Mouse (Mus musculus): ENCODE measurements at regions not wholly inside any gene's neighbourhood (a gene's known extent, or its start where the extent isn't known, plus 50 kb on each side); places are given as distances from the start of the nearest gene placed in this dataset.
"Not testable (repeated sequence)": the region's sequence is repeated elsewhere in the genome, so short reads cannot be mapped to it uniquely, and the experiment has no call there.

DNA sequence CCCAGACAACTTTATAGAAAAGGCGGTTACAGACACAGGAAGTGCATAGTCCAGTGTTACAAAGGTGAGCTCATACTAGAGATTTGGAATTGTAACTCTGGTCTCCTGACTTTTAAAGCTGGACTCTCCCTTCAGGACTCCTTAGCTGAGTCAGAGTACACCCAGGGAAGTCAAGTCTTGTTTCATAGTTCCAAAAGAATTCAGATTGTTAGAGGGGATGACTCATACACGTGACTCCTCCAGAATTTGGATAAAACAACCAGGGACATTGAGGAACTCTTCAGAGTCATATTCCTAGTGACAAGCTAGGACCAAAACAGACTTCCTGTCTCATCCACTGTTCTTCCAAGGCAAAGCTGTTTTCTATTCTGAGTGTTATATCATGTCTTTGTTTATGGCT lies 132.8 kb upstream of the 1700056E22Rik start:
- Histone ChIP-seq H3K27me3 (replicated peaks; ENCODE audit: control insufficient read depth, insufficient read depth, low read length) (no peaks in the 10 kb centered on the region), H3K9ac (ENCODE audit: low read depth, low read length) (no peak overlapping the region), H3K4me2 (replicated peaks; ENCODE audit: low read depth) (no peak overlapping the region), H3K36me3 (ENCODE audit: control insufficient read depth, insufficient read depth) (no peaks in the 10 kb centered on the region), H3K27ac (ENCODE audit: low read depth, low read length) (no peak overlapping the region), H3K4me1 (replicated peaks; ENCODE audit: control insufficient read depth, insufficient read depth, low read length) (no peaks in the 10 kb centered on the region), H3K9me3 (ENCODE audit: control insufficient read depth) (no peaks in the 10 kb centered on the region), H3K4me3 (ENCODE audit: low read depth, low read length) (no peak overlapping the region)
- no peak for ATAC-seq
- TF ChIP-seq CTCF (IDR thresholded peaks at IDR 0.05; ENCODE audit: low read depth) = no peak
- WGBS = 73% methylated on average over 2 of the region's 2 CpGs

DNA sequence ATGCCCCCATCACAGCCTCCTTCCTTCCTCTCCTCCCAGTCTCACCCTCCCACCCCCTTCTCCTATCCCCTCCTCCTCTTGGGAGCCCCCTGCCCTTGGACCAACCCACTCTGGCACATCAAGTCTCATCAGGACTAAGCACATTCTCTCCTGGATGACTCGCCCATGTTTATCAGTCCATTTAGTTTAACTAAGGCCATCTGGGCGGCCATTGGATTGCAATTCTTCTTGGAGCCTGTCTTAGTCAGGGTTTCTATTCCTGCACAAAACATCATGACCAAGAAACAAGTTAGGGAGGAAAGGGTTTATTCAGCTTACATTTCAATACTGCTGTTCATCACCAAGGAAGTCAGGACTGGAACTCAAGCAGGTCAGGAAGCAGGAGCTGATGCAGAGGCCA lies 128.4 kb upstream of the 1700056E22Rik start:
- H3K27ac ChIP-seq (ENCODE audit: low read depth, low read length); H3K27me3 ChIP-seq (replicated peaks; ENCODE audit: control insufficient read depth, insufficient read depth, low read length); ATAC-seq; H3K9me3 ChIP-seq (ENCODE audit: control insufficient read depth); H3K4me3 ChIP-seq (ENCODE audit: low read depth, low read length); H3K9ac ChIP-seq (ENCODE audit: low read depth, low read length); H3K4me2 ChIP-seq (replicated peaks; ENCODE audit: low read depth); H3K36me3 ChIP-seq (ENCODE audit: control insufficient read depth, insufficient read depth); H3K4me1 ChIP-seq (replicated peaks; ENCODE audit: control insufficient read depth, insufficient read depth, low read length): not testable (repeated sequence)
- WGBS = 63% methylated on average over 2 of the region's 2 CpGs

DNA sequence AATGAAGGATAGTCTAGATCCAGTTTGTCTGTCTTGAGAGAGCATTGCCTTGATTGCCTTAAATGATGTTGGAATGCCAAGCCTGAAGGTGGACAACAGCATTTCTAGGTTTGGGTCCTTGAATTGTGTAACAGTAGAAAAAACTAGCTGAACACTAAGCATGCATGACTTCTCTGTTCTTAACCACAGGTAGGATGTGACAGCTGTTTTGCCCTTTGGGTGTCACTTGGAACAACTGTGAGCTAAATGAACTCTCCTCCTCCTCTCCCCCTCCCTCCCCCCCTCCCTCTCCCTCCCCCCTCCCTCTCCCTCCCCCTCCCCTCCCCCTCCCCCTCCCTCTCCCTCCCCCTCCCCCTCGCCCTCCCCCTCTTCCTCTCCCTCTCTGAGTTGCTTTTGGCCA lies 113.6 kb upstream of the 1700056E22Rik start:
- no peaks in the 10 kb centered on the region for H3K4me1 ChIP-seq (replicated peaks; ENCODE audit: control insufficient read depth, insufficient read depth, low read length)
- H3K9ac ChIP-seq (ENCODE audit: low read depth, low read length) = no peak overlapping the region
- no CpG with 5 or more reads among the region's 1 CpGs for WGBS
- no peaks in the 10 kb centered on the region for H3K36me3 ChIP-seq (ENCODE audit: control insufficient read depth, insufficient read depth)
- no peak overlapping the region for H3K4me2 ChIP-seq (replicated peaks; ENCODE audit: low read depth)
- no peak for ATAC-seq
- H3K9me3 ChIP-seq (ENCODE audit: control insufficient read depth) = no peaks in the 10 kb centered on the region
- no peak overlapping the region for H3K27ac ChIP-seq (ENCODE audit: low read depth, low read length)
- TF ChIP-seq CTCF (IDR thresholded peaks at IDR 0.05; ENCODE audit: low read depth) = no peak
- no peak overlapping the region for H3K4me3 ChIP-seq (ENCODE audit: low read depth, low read length)
- H3K27me3 ChIP-seq (replicated peaks; ENCODE audit: control insufficient read depth, insufficient read depth, low read length) = no peaks in the 10 kb centered on the region

DNA sequence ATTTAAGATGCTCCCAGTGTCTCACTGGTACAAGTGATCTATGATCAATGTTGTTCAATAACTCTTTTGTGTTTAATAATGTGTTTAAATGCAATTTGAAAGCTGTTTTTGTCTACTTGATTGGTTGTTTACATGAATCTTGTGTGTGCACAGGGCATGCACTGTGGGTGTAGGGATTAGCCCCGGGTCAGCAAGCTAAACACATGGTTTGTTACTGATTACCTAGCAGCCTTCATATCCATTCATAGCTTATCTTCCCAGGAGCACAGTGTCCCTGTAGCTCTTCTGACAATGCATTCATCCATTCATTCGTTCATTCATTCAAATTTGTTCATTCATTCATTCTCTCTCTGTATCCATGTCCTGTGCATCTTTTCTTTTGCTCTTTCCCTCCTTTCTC lies 108.9 kb upstream of the 1700056E22Rik start:
- ATAC-seq = no peak
- H3K27ac ChIP-seq (ENCODE audit: low read depth, low read length) = no peak overlapping the region
- no peaks in the 10 kb centered on the region for H3K36me3 ChIP-seq (ENCODE audit: control insufficient read depth, insufficient read depth)
- H3K9ac ChIP-seq (ENCODE audit: low read depth, low read length) = no peak overlapping the region
- H3K4me2 ChIP-seq (replicated peaks; ENCODE audit: low read depth) = no peak overlapping the region
- H3K4me1 ChIP-seq (replicated peaks; ENCODE audit: control insufficient read depth, insufficient read depth, low read length) = no peaks in the 10 kb centered on the region
- 20% methylated on average over 2 of the region's 2 CpGs for WGBS
- TF ChIP-seq CTCF (IDR thresholded peaks at IDR 0.05; ENCODE audit: low read depth) = no peak
- no peaks in the 10 kb centered on the region for H3K9me3 ChIP-seq (ENCODE audit: control insufficient read depth)
- H3K4me3 ChIP-seq (ENCODE audit: low read depth, low read length) = no peak overlapping the region
- no peaks in the 10 kb centered on the region for H3K27me3 ChIP-seq (replicated peaks; ENCODE audit: control insufficient read depth, insufficient read depth, low read length)

DNA sequence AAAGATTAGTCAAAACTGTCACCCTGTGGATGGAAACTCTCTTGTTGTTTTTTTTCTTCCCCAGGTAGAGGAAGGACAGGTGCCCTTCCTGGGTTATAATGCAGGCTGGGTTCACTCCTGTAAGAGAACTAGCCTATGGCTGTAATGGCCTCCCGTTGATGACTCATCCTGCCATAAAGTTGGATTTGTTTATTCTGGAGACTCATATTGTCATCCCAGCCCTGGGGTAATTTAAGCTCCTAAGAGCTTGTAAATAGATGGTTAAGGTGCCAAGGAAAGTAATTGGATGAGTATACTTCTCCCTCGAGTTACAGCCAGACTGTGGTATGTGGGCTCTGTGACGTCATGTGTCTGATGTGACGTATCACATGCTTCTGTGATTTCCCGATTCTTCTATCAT lies 106.4 kb upstream of the 1700056E22Rik start:
- H3K36me3 ChIP-seq (ENCODE audit: control insufficient read depth, insufficient read depth) = no peaks in the 10 kb centered on the region
- peak; percentile 75 for ATAC-seq
- no peak overlapping the region for H3K27ac ChIP-seq (ENCODE audit: low read depth, low read length)
- no peaks in the 10 kb centered on the region for H3K27me3 ChIP-seq (replicated peaks; ENCODE audit: control insufficient read depth, insufficient read depth, low read length)
- no peak overlapping the region for H3K9ac ChIP-seq (ENCODE audit: low read depth, low read length)
- no peaks in the 10 kb centered on the region for H3K9me3 ChIP-seq (ENCODE audit: control insufficient read depth)
- no peak for TF ChIP-seq CTCF (IDR thresholded peaks at IDR 0.05; ENCODE audit: low read depth)
- no peaks in the 10 kb centered on the region for H3K4me1 ChIP-seq (replicated peaks; ENCODE audit: control insufficient read depth, insufficient read depth, low read length)
- H3K4me2 ChIP-seq (replicated peaks; ENCODE audit: low read depth) = no peak overlapping the region
- H3K4me3 ChIP-seq (ENCODE audit: low read depth, low read length) = no peak overlapping the region
- WGBS = 24% methylated on average over 5 of the region's 5 CpGs

DNA sequence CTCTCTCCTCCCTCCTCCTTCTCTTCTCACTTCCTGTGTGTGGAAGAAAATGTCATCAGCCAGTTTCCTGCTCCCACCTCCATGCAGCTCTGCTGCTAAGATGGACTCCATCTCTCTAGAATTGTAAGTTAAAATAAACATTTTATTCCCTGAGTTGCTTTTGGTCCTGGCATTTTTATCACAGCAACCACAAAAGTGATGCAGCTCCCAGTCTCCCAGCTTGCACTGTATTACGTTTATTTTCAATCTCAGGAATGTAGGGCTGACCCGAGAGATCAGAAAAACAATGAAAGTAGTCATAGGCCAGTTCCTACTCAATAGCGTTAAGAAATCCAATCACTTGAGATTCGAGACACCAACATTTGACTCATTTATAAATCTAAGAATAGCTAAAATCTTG lies 106.0 kb upstream of the 1700056E22Rik start:
- H3K27ac ChIP-seq (ENCODE audit: low read depth, low read length) = no peak overlapping the region
- no peak overlapping the region for H3K4me2 ChIP-seq (replicated peaks; ENCODE audit: low read depth)
- no peaks in the 10 kb centered on the region for H3K27me3 ChIP-seq (replicated peaks; ENCODE audit: control insufficient read depth, insufficient read depth, low read length)
- no peak for TF ChIP-seq CTCF (IDR thresholded peaks at IDR 0.05; ENCODE audit: low read depth)
- WGBS = 49% methylated on average over 4 of the region's 4 CpGs
- H3K9ac ChIP-seq (ENCODE audit: low read depth, low read length) = no peak overlapping the region
- H3K9me3 ChIP-seq (ENCODE audit: control insufficient read depth) = no peaks in the 10 kb centered on the region
- no peaks in the 10 kb centered on the region for H3K36me3 ChIP-seq (ENCODE audit: control insufficient read depth, insufficient read depth)
- H3K4me3 ChIP-seq (ENCODE audit: low read depth, low read length) = no peak overlapping the region
- no peaks in the 10 kb centered on the region for H3K4me1 ChIP-seq (replicated peaks; ENCODE audit: control insufficient read depth, insufficient read depth, low read length)
- no peak for ATAC-seq

DNA sequence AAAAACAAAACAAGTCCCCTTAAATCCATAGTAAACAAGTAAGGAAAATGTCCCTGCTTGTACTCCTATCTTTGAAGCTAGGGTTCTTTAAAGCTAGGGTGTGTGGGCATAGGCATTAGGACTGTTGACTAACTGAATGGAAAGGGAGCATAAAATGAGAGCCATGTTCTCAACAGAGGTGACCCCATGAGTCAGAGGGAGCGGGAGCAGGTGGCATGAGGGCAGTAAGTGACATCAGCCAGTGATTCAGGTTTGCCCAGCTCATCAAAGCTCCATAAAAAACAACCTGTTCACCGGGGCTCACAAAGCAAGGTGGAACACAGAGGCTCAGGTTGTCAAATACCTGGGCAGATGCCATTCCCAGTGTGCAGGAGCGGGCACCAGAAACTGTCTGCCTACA lies 104.6 kb upstream of the 1700056E22Rik start:
- Histone ChIP-seq H3K27ac (ENCODE audit: low read depth, low read length) (no peak overlapping the region), H3K9ac (ENCODE audit: low read depth, low read length) (no peak overlapping the region), H3K4me1 (replicated peaks; ENCODE audit: control insufficient read depth, insufficient read depth, low read length) (no peaks in the 10 kb centered on the region), H3K9me3 (ENCODE audit: control insufficient read depth) (no peaks in the 10 kb centered on the region), H3K4me2 (replicated peaks; ENCODE audit: low read depth) (no peak overlapping the region), H3K27me3 (replicated peaks; ENCODE audit: control insufficient read depth, insufficient read depth, low read length) (no peaks in the 10 kb centered on the region), H3K4me3 (ENCODE audit: low read depth, low read length) (no peak overlapping the region), H3K36me3 (ENCODE audit: control insufficient read depth, insufficient read depth) (no peaks in the 10 kb centered on the region)
- no peak for ATAC-seq
- 66% methylated on average over 3 of the region's 3 CpGs for WGBS
- TF ChIP-seq CTCF (IDR thresholded peaks at IDR 0.05; ENCODE audit: low read depth) = no peak

All from intestine, postnatal 0 days (tissue).